Mouse (Mus musculus): Measurements from ENCODE around the gene Plk2. TPM values are rescaled to one million over a fixed set of nuclear protein-coding genes. Genes with fewer than 3 reads are reported as not detected.

Gene Plk2
- polyA plus RNA-seq, 1 experiment from 2014 or later, result 120 TPM

Other genes starting within 250 kb of the Plk2 start
- 0.24 and 0.38 TPM in 2 replicates for gene Rab3c, start 114.0 kb upstream of the Plk2 start, polyA plus RNA-seq (2015; fragmentation: Nextera tagmentation; extraction: Ambion mirVana)
- 0.14 and 0.45 TPM in 2 replicates for gene Gapt, start 37.8 kb upstream of the Plk2 start, polyA plus RNA-seq (2015; fragmentation: Nextera tagmentation; extraction: Ambion mirVana)